Mouse (Mus musculus) urinary bladder, postnatal 36 days (tissue): ENCODE data around the gene Stk38l.
"Not testable (repeated sequence)": the region's sequence is repeated elsewhere in the genome, so short reads cannot be mapped to it uniquely, and the experiment has no call there.

Source experiments
- DNase-seq, 2 experiments: peaks; one replicate each; pipeline ENCODE4 v3.0.0; 2022; ENCODE audit warnings: low spot score in 2 of 2, mixed read lengths in 1 of 2

Stk38l gene

GRCm38 (mm10) chr6:146733554-146733953, 8.8 kb downstream of the Stk38l start:
- DNase-seq, result no peak

GRCm38 (mm10) chr6:146738889-146739288, 14.1 kb downstream of the Stk38l start:
- no peak for DNase-seq

- DNase-seq, result no peak
Measured at GRCm38 (mm10) chr6:146740724-146741123, 15.9 kb downstream of the Stk38l start.

- DNase-seq, result no peak
Measured at GRCm38 (mm10) chr6:146741986-146742635, 17.3 kb downstream of the Stk38l start.

- not testable (repeated sequence) for DNase-seq
Measured at GRCm38 (mm10) chr6:146744266-146744665, 19.5 kb downstream of the Stk38l start.

- DNase-seq, result no peak
Measured at GRCm38 (mm10) chr6:146745180-146745579, 20.4 kb downstream of the Stk38l start.

GRCm38 (mm10) chr6:146746577-146746976, 21.8 kb downstream of the Stk38l start:
- DNase-seq, result no peak

- no peak for DNase-seq
Measured at GRCm38 (mm10) chr6:146747057-146747456, 22.3 kb downstream of the Stk38l start.

- DNase-seq, result no peak
Measured at GRCm38 (mm10) chr6:146748271-146748670, 23.5 kb downstream of the Stk38l start.

- DNase-seq, result peak; percentile 29 to 48
Measured at GRCm38 (mm10) chr6:146751671-146752070, 26.9 kb downstream of the Stk38l start.

- no peak for DNase-seq
Measured at GRCm38 (mm10) chr6:146752178-146752577, 27.4 kb downstream of the Stk38l start.

- DNase-seq, result no peak
Measured at GRCm38 (mm10) chr6:146752612-146753011, 27.8 kb downstream of the Stk38l start.

GRCm38 (mm10) chr6:146753560-146754160, 28.9 kb downstream of the Stk38l start:
- no peak for DNase-seq

- DNase-seq, result no peak
Measured at GRCm38 (mm10) chr6:146755136-146755535, 30.3 kb downstream of the Stk38l start.

- DNase-seq, result no peak
Measured at GRCm38 (mm10) chr6:146755679-146756078, 30.9 kb downstream of the Stk38l start.

- no peak for DNase-seq
Measured at GRCm38 (mm10) chr6:146759027-146759426, 34.2 kb downstream of the Stk38l start.

GRCm38 (mm10) chr6:146760022-146760421, 35.2 kb downstream of the Stk38l start:
- no peak for DNase-seq

- no peak for DNase-seq
Measured at GRCm38 (mm10) chr6:146760736-146761135, 35.9 kb downstream of the Stk38l start.

GRCm38 (mm10) chr6:146762264-146762898, 37.6 kb downstream of the Stk38l start:
- DNase-seq, result no peak

GRCm38 (mm10) chr6:146764593-146764992, 39.8 kb downstream of the Stk38l start:
- DNase-seq, result no peak

- DNase-seq, result no peak
Measured at GRCm38 (mm10) chr6:146765270-146765669, 40.5 kb downstream of the Stk38l start.

GRCm38 (mm10) chr6:146768813-146769404, 44.1 kb downstream of the Stk38l start:
- DNase-seq, result no peak
